Mouse (Mus musculus) heart, embryonic 13.5 days (tissue): ENCODE data around the gene Doc2g. TPM values are rescaled to one million over a fixed set of nuclear protein-coding genes. Genes with fewer than 3 reads are reported as not detected.
"Not testable (repeated sequence)": the region's sequence is repeated elsewhere in the genome, so short reads cannot be mapped to it uniquely, and the experiment has no call there.

Experiments used
- ATAC-seq: fragments of 200-750 bp; cut with Nextera tagmentation; 2 replicates; pipeline ENCODE4 v1.8.0; 2017; ENCODE audit warnings: moderate TSS enrichment; ENCODE audit not compliant: insufficient number of reproducible peaks, low FRiP score, low TSS enrichment; ENCODE audit errors: extremely low read depth
- H3K27ac ChIP-seq: fragments of 300-500 bp; sonication (generic); replicated peaks from 2 replicates; pipeline ENCODE4 v1.5.1; 2015; ENCODE audit warnings: moderate library complexity, mild to moderate bottlenecking, inconsistent platforms
- H3K27me3 ChIP-seq: fragments of 300-500 bp; sonication (generic); replicated peaks from 2 replicates; pipeline ENCODE4 v1.6.1; 2015; ENCODE audit warnings: mild to moderate bottlenecking, inconsistent platforms
- H3K36me3 ChIP-seq: fragments of 300-500 bp; sonication (generic); 2 replicates; pipeline ENCODE4 v1.6.1; 2015; ENCODE audit warnings: mild to moderate bottlenecking, inconsistent platforms
- H3K4me1 ChIP-seq: fragments of 300-500 bp; sonication (generic); 2 replicates; pipeline ENCODE4 v1.6.1; 2015; ENCODE audit warnings: inconsistent platforms
- H3K4me2 ChIP-seq: fragments of 300-500 bp; sonication (generic); 2 replicates; pipeline ENCODE4 v1.6.1; 2015; ENCODE audit warnings: inconsistent platforms, mild to moderate bottlenecking, moderate library complexity
- H3K4me3 ChIP-seq: fragments of 300-500 bp; sonication (generic); 2 replicates; pipeline ENCODE4 v1.5.1; 2015; ENCODE audit warnings: moderate library complexity, mild to moderate bottlenecking, inconsistent platforms
- H3K9ac ChIP-seq: fragments of 300-500 bp; sonication (generic); 2 replicates; pipeline ENCODE4 v1.6.1; 2015; ENCODE audit warnings: inconsistent platforms, mild to moderate bottlenecking, moderate library complexity
- H3K9me3 ChIP-seq: fragments of 300-500 bp; sonication (generic); 2 replicates; pipeline ENCODE4 v1.6.1; 2016; ENCODE audit warnings: inconsistent platforms
- WGBS: fragments of 180-500 bp; shearing (Covaris S2); methylation state at CpG from one replicate; pipeline ENCODE4 v1.1.7; 2015; ENCODE audit warnings: mixed read lengths; 5-methylcytosine and 5-hydroxymethylcytosine counted together
- polyA plus RNA-seq: library from polyadenylated mRNA; unstranded; fragments of >200 nt; fragmentation: Nextera tagmentation; extraction: Ambion mirVana; gene quantifications from 2 replicates; pipeline ENCODE4 v1.2.1, GENCODE M21; 2015

Gene Doc2g
- polyA plus RNA-seq, 1 experiment from 2014 or later: 80.5 TPM

GRCm38 (mm10) chr19:4040941-4041340 lies 37.8 kb downstream of the Doc2g start:
- H3K4me3 ChIP-seq, H3K27me3 ChIP-seq, H3K27ac ChIP-seq, ATAC-seq, H3K4me2 ChIP-seq, H3K9me3 ChIP-seq, H3K36me3 ChIP-seq, H3K9ac ChIP-seq: not testable (repeated sequence)
- peaks cover 16% of the 10 kb centered on the region for H3K4me1 ChIP-seq
- WGBS: 80% methylated on average over 5 of the region's 5 CpGs

- not testable (repeated sequence) for ATAC-seq, H3K27ac ChIP-seq, H3K9me3 ChIP-seq, H3K9ac ChIP-seq, H3K4me2 ChIP-seq, H3K4me3 ChIP-seq, H3K27me3 ChIP-seq, H3K36me3 ChIP-seq
- H3K4me1 ChIP-seq: peaks cover 16% of the 10 kb centered on the region
- WGBS: 82% methylated on average over 3 of the region's 4 CpGs
Measured at GRCm38 (mm10) chr19:4041500-4041899, 38.4 kb downstream of the Doc2g start.

- H3K9ac ChIP-seq: no peak overlapping the region
- H3K4me3 ChIP-seq: no peak overlapping the region
- H3K27me3 ChIP-seq: no peaks in the 10 kb centered on the region
- no peaks in the 10 kb centered on the region for H3K36me3 ChIP-seq
- no peak overlapping the region for H3K27ac ChIP-seq
- no peak overlapping the region; the same call in 1 of the 2 replicates for H3K4me2 ChIP-seq
- peaks cover 17% of the 10 kb centered on the region for H3K4me1 ChIP-seq
- ATAC-seq: no peak
- 60% methylated on average over 14 of the region's 14 CpGs for WGBS
- no peaks in the 10 kb centered on the region for H3K9me3 ChIP-seq
Measured at GRCm38 (mm10) chr19:4042124-4042523, 39.0 kb downstream of the Doc2g start.

- H3K4me3 ChIP-seq, H3K4me2 ChIP-seq, H3K9ac ChIP-seq, ATAC-seq, H3K4me1 ChIP-seq, H3K27me3 ChIP-seq, H3K9me3 ChIP-seq, H3K27ac ChIP-seq, H3K36me3 ChIP-seq: not testable (repeated sequence)
- 85% methylated on average over 5 of the region's 5 CpGs for WGBS
Measured at GRCm38 (mm10) chr19:4044109-4044508, 41.0 kb downstream of the Doc2g start.

GRCm38 (mm10) chr19:4045966-4046865 lies 43.1 kb downstream of the Doc2g start, which contains the start of gene Gstp2:
TSS of gene Gstp2 (minus strand) at chr19:4046023.
- Histone ChIP-seq H3K27ac (peak within 1 kb of the TSS; percentile 63; the same call in 1 of the 2 replicates), H3K4me3 (peak within 1 kb of the TSS; percentile 13; the same call in 1 of the 2 replicates), H3K4me1 (peaks cover 10% of the 10 kb centered on the region), H3K9me3 (0 out of 2 replicates have a peak, but pooled peaks cover 4% of the 10 kb centered on the region), H3K36me3 (no peaks in the 10 kb centered on the region), H3K27me3 (no peaks in the 10 kb centered on the region), H3K4me2 (peak within 1 kb of the TSS; percentile 53), H3K9ac (0 out of 2 replicates have a peak within 1 kb of the TSS, but pooled peaks have one; percentile 10)
- ATAC-seq: peak; percentile 72
- 41% methylated on average over 16 of the region's 16 CpGs for WGBS

GRCm38 (mm10) chr19:4046866-4047254 lies 43.7 kb downstream of the Doc2g start:
- no peak for ATAC-seq
- no peak overlapping the region for H3K4me3 ChIP-seq
- H3K9me3 ChIP-seq: 0 out of 2 replicates have a peak, but pooled peaks cover 4% of the 10 kb centered on the region
- H3K36me3 ChIP-seq: no peaks in the 10 kb centered on the region
- no peaks in the 10 kb centered on the region for H3K27me3 ChIP-seq
- 76% methylated on average over 8 of the region's 8 CpGs for WGBS
- H3K4me1 ChIP-seq: peaks cover 10% of the 10 kb centered on the region
- 0 out of 2 replicates have a peak overlapping the region, but pooled peaks have one; percentile 10 for H3K9ac ChIP-seq
- H3K4me2 ChIP-seq: no peak overlapping the region; the same call in 1 of the 2 replicates
- H3K27ac ChIP-seq: peak overlapping the region; percentile 13; the same call in 1 of the 2 replicates

- Histone ChIP-seq H3K4me3 (no peak overlapping the region), H3K9me3 (0 out of 2 replicates have a peak, but pooled peaks cover 4% of the 10 kb centered on the region), H3K4me2 (no peak overlapping the region), H3K27ac (no peak overlapping the region), H3K4me1 (peaks cover 10% of the 10 kb centered on the region), H3K36me3 (no peaks in the 10 kb centered on the region), H3K9ac (no peak overlapping the region), H3K27me3 (no peaks in the 10 kb centered on the region)
- no peak for ATAC-seq
- WGBS: 21% methylated on average over 4 of the region's 4 CpGs
Measured at GRCm38 (mm10) chr19:4047859-4048258, 44.7 kb downstream of the Doc2g start.

- H3K4me1 ChIP-seq, H3K36me3 ChIP-seq, ATAC-seq, H3K9me3 ChIP-seq, H3K4me2 ChIP-seq, H3K9ac ChIP-seq, H3K4me3 ChIP-seq, H3K27ac ChIP-seq, H3K27me3 ChIP-seq: not testable (repeated sequence)
- WGBS: 76% methylated on average over 5 of the region's 5 CpGs
Measured at GRCm38 (mm10) chr19:4049069-4049468, 46.0 kb downstream of the Doc2g start.

- no peak overlapping the region for H3K4me3 ChIP-seq
- ATAC-seq: no peak
- 87% methylated on average over 5 of the region's 5 CpGs for WGBS
- 0 out of 2 replicates have a peak, but pooled peaks cover 4% of the 10 kb centered on the region for H3K9me3 ChIP-seq
- H3K36me3 ChIP-seq: no peaks in the 10 kb centered on the region
- no peak overlapping the region for H3K9ac ChIP-seq
- H3K4me1 ChIP-seq: peaks cover 16% of the 10 kb centered on the region
- H3K27ac ChIP-seq: no peak overlapping the region
- no peaks in the 10 kb centered on the region for H3K27me3 ChIP-seq
- no peak overlapping the region for H3K4me2 ChIP-seq
Measured at GRCm38 (mm10) chr19:4051016-4051415, 47.9 kb downstream of the Doc2g start.

GRCm38 (mm10) chr19:4051741-4052515 lies 48.8 kb downstream of the Doc2g start:
- H3K27me3 ChIP-seq: no peaks in the 10 kb centered on the region
- H3K36me3 ChIP-seq: no peaks in the 10 kb centered on the region
- no peak for ATAC-seq
- H3K4me2 ChIP-seq: no peak overlapping the region
- H3K27ac ChIP-seq: no peak overlapping the region
- no peak overlapping the region for H3K4me3 ChIP-seq
- WGBS: 51% methylated on average over 10 of the region's 10 CpGs
- peaks cover 16% of the 10 kb centered on the region for H3K4me1 ChIP-seq
- 0 out of 2 replicates have a peak, but pooled peaks cover 4% of the 10 kb centered on the region for H3K9me3 ChIP-seq
- H3K9ac ChIP-seq: no peak overlapping the region

GRCm38 (mm10) chr19:4052516-4053030 lies 49.5 kb downstream of the Doc2g start:
- no peak overlapping the region for H3K4me3 ChIP-seq
- no peaks in the 10 kb centered on the region for H3K36me3 ChIP-seq
- 0 out of 2 replicates have a peak, but pooled peaks cover 4% of the 10 kb centered on the region for H3K9me3 ChIP-seq
- no peak overlapping the region for H3K4me2 ChIP-seq
- no peak overlapping the region for H3K27ac ChIP-seq
- WGBS: 61% methylated on average over 5 of the region's 5 CpGs
- no peak for ATAC-seq
- H3K9ac ChIP-seq: no peak overlapping the region
- peaks cover 19% of the 10 kb centered on the region for H3K4me1 ChIP-seq
- no peaks in the 10 kb centered on the region for H3K27me3 ChIP-seq
